Mouse (Mus musculus) heart, embryonic 10.5 days (tissue): ENCODE results near the gene Zmynd10. TPM values are rescaled to one million over a fixed set of nuclear protein-coding genes. Genes with fewer than 3 reads are reported as not detected.
A peak's percentile ranks its signal among the peaks of the same experiment; 100 is the strongest.

Experiments
- DNase-seq: peaks from one replicate; pipeline ENCODE4 v3.0.0-alpha.2; 2017; ENCODE audit warnings: low spot score
- H3K27ac ChIP-seq: fragments of 300-500 bp; sonication (generic); 2 replicates; pipeline ENCODE4 v1.5.1; 2016; ENCODE audit warnings: mild to moderate bottlenecking
- H3K27me3 ChIP-seq: fragments of 300-500 bp; sonication (generic); 2 replicates; pipeline ENCODE4 v1.6.1; 2016; ENCODE audit warnings: mild to moderate bottlenecking; ENCODE audit not compliant: poor library complexity, insufficient read depth, severe bottlenecking
- H3K36me3 ChIP-seq: fragments of 300-500 bp; sonication (generic); 2 replicates; pipeline ENCODE4 v1.6.1; 2016; ENCODE audit warnings: mild to moderate bottlenecking, moderate library complexity
- H3K4me1 ChIP-seq: fragments of 300-500 bp; sonication (generic); 2 replicates; pipeline ENCODE4 v1.6.1; 2016; ENCODE audit warnings: mild to moderate bottlenecking
- H3K4me3 ChIP-seq: fragments of 300-500 bp; sonication (generic); 2 replicates; pipeline ENCODE4 v1.5.1; 2016; ENCODE audit warnings: mild to moderate bottlenecking, moderate library complexity
- H3K9me3 ChIP-seq: fragments of 300-500 bp; sonication (generic); 2 replicates; pipeline ENCODE4 v1.6.1; 2016; ENCODE audit warnings: mild to moderate bottlenecking, moderate library complexity
- WGBS: fragments of 180-500 bp; shearing (Covaris S2); methylation state at CpG from one replicate; pipeline ENCODE4 v1.1.7; 2016; 5-methylcytosine and 5-hydroxymethylcytosine counted together
- polyA plus RNA-seq: library from polyadenylated mRNA; unstranded; fragments of >200 nt; fragmentation: Nextera tagmentation; extraction: Ambion mirVana; gene quantifications from 2 replicates; pipeline ENCODE4 v1.2.1, GENCODE M21; 2016

Gene Zmynd10
- polyA plus RNA-seq, 1 experiment from 2014 or later, result not detected

GRCm38 (mm10) chr9:107542352-107542686, 4.8 kb upstream of the Zmynd10 start:
- Histone ChIP-seq H3K4me3 (peak overlapping the region; percentile 78), H3K9me3 (no peaks in the 10 kb centered on the region), H3K27ac (peak overlapping the region; percentile 86), H3K4me1 (peaks cover 46% of the 10 kb centered on the region), H3K27me3 (0 out of 2 replicates have a peak, but pooled peaks cover under 1% of the 10 kb centered on the region), H3K36me3 (peaks cover 52% of the 10 kb centered on the region)
- 3% methylated on average over 11 of the region's 11 CpGs for WGBS
- no peak for DNase-seq

GRCm38 (mm10) chr9:107542721-107543120, 4.4 kb upstream of the Zmynd10 start:
- WGBS, result 46% methylated on average over 8 of the region's 8 CpGs
- Histone ChIP-seq H3K4me3 (peak overlapping the region; percentile 78), H3K4me1 (peaks cover 46% of the 10 kb centered on the region), H3K9me3 (no peaks in the 10 kb centered on the region), H3K27ac (peak overlapping the region; percentile 86), H3K27me3 (peaks cover 5% of the 10 kb centered on the region; the same call in 1 of the 2 replicates), H3K36me3 (peaks cover 48% of the 10 kb centered on the region)
- no peak for DNase-seq

- H3K4me3 ChIP-seq, result peak overlapping the region; percentile 78
- H3K4me1 ChIP-seq, result peaks cover 49% of the 10 kb centered on the region
- 85% methylated on average over 11 of the region's 11 CpGs for WGBS
Observed at GRCm38 (mm10) chr9:107543299-107543698, 3.8 kb upstream of the Zmynd10 start.

GRCm38 (mm10) chr9:107544196-107544700, 2.9 kb upstream of the Zmynd10 start:
- DNase-seq, result no peak
- Histone ChIP-seq H3K36me3 (peaks cover 33% of the 10 kb centered on the region), H3K4me3 (no peak overlapping the region), H3K27ac (no peak overlapping the region), H3K27me3 (peaks cover 20% of the 10 kb centered on the region), H3K9me3 (no peaks in the 10 kb centered on the region), H3K4me1 (peaks cover 49% of the 10 kb centered on the region)
- WGBS, result 92% methylated on average over 17 of the region's 17 CpGs

More at GRCm38 (mm10) chr9:107543299-107543698, 3.8 kb upstream of the Zmynd10 start:
- H3K27ac ChIP-seq, result peak overlapping the region; percentile 42
- peaks cover 43% of the 10 kb centered on the region for H3K36me3 ChIP-seq
- H3K9me3 ChIP-seq, result no peaks in the 10 kb centered on the region
- DNase-seq, result no peak
- peaks cover 10% of the 10 kb centered on the region; the same call in 1 of the 2 replicates for H3K27me3 ChIP-seq

- Histone ChIP-seq H3K9me3 (no peaks in the 10 kb centered on the region), H3K4me1 (peaks cover 52% of the 10 kb centered on the region)
Observed at GRCm38 (mm10) chr9:107544729-107545128, 2.4 kb upstream of the Zmynd10 start.

DNA sequence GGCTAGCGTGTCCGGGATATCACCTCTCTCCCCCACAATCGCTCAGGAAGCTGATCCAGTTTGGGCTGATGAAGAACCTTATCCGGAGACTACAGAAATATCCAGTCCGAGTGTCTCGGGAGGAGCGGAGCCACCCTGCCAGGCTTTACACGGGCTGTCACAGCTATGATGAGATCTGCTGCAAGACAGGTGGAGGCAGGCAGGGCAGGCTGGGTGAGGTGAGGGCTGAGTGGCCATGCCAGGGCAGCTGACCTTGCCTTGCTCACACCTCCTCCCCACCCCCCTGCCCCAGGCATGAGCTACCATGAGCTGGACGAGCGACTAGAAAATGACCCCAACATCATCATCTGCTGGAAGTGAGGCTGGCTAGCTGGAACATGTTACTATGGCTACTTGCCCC, 1.9 kb upstream of the Zmynd10 start:
- Histone ChIP-seq H3K4me1 (peaks cover 57% of the 10 kb centered on the region), H3K4me3 (no peak overlapping the region), H3K27ac (no peak overlapping the region), H3K27me3 (peaks cover 29% of the 10 kb centered on the region), H3K36me3 (peaks cover 24% of the 10 kb centered on the region), H3K9me3 (no peaks in the 10 kb centered on the region)
- 82% methylated on average over 10 of the region's 10 CpGs for WGBS
- DNase-seq, result no peak

More at GRCm38 (mm10) chr9:107544729-107545128, 2.4 kb upstream of the Zmynd10 start:
- Histone ChIP-seq H3K27ac (no peak overlapping the region), H3K4me3 (no peak overlapping the region), H3K27me3 (peaks cover 25% of the 10 kb centered on the region), H3K36me3 (peaks cover 28% of the 10 kb centered on the region)
- DNase-seq, result no peak
- WGBS, result 86% methylated on average over 12 of the region's 12 CpGs

DNA sequence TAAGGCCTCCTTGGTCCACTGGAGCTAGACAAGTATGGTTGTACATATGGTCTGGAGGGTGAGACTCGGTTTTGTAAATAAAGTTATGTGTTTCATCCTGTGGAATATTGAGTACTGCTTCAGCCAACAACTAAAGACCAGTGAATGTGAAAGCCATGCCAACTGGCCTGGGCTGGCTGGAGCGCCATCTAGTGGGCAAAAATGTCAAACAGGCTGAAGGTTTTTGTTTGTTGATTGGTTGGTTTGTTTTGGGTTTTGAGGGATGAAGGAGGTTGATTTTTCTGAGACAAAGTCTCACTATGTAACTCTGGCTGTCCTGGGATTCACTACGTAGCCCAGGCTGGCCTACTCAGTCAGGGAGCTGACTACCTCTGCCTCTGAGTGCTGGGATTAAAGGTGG, 1.5 kb upstream of the Zmynd10 start:
- WGBS, result 5% methylated on average over 3 of the region's 3 CpGs

DNA sequence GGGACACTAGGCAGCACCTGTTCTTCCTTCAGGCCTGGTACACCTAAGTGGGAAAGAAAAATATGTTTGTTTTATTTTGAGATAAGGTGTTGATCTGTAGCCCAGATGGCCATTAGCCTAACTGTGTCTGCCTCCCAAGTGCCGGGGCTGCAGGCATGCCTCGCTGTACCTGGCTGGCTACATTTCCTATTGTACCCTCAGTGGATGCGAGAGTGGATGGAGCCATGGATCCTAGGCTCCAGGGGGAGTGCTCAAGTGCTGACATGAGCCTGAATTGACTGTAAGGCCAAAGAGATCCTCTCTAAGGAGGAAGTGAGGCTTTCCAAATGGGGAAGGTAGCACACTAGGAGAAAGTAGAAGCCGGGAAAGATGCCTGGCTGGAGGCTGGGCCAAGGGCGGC, 859 bp downstream of the Zmynd10 start:
- WGBS, result 73% methylated on average over 5 of the region's 5 CpGs
- peaks cover 22% of the 10 kb centered on the region for H3K36me3 ChIP-seq
- H3K4me1 ChIP-seq, result peaks cover 63% of the 10 kb centered on the region
- H3K27ac ChIP-seq, result no peak overlapping the region
- no peak overlapping the region for H3K4me3 ChIP-seq
- peaks cover 52% of the 10 kb centered on the region for H3K27me3 ChIP-seq
- no peaks in the 10 kb centered on the region for H3K9me3 ChIP-seq
- no peak for DNase-seq

More for the DNA sequence above, 1.5 kb upstream of the Zmynd10 start:
- Histone ChIP-seq H3K4me1 (peaks cover 60% of the 10 kb centered on the region), H3K27me3 (peaks cover 33% of the 10 kb centered on the region), H3K27ac (no peak overlapping the region), H3K4me3 (no peak overlapping the region), H3K9me3 (no peaks in the 10 kb centered on the region), H3K36me3 (peaks cover 22% of the 10 kb centered on the region)
- DNase-seq, result peak; percentile 88

GRCm38 (mm10) chr9:107548820-107549219, 1.7 kb downstream of the Zmynd10 start:
- H3K4me1 ChIP-seq, result peaks cover 67% of the 10 kb centered on the region
- H3K36me3 ChIP-seq, result peaks cover 16% of the 10 kb centered on the region
- DNase-seq, result no peak
- no peak overlapping the region for H3K4me3 ChIP-seq
- 83% methylated on average over 10 of the region's 10 CpGs for WGBS
- H3K27me3 ChIP-seq, result peaks cover 53% of the 10 kb centered on the region
- H3K27ac ChIP-seq, result no peak overlapping the region
- H3K9me3 ChIP-seq, result no peaks in the 10 kb centered on the region

- no peak for DNase-seq
- H3K27ac ChIP-seq, result no peak overlapping the region
- H3K4me1 ChIP-seq, result peaks cover 74% of the 10 kb centered on the region
- H3K27me3 ChIP-seq, result peaks cover 53% of the 10 kb centered on the region
- no peak overlapping the region for H3K4me3 ChIP-seq
- 76% methylated on average over 20 of the region's 20 CpGs for WGBS
- H3K9me3 ChIP-seq, result no peaks in the 10 kb centered on the region
- peaks cover 9% of the 10 kb centered on the region for H3K36me3 ChIP-seq
Observed at GRCm38 (mm10) chr9:107549297-107550074, 2.4 kb downstream of the Zmynd10 start.

DNA sequence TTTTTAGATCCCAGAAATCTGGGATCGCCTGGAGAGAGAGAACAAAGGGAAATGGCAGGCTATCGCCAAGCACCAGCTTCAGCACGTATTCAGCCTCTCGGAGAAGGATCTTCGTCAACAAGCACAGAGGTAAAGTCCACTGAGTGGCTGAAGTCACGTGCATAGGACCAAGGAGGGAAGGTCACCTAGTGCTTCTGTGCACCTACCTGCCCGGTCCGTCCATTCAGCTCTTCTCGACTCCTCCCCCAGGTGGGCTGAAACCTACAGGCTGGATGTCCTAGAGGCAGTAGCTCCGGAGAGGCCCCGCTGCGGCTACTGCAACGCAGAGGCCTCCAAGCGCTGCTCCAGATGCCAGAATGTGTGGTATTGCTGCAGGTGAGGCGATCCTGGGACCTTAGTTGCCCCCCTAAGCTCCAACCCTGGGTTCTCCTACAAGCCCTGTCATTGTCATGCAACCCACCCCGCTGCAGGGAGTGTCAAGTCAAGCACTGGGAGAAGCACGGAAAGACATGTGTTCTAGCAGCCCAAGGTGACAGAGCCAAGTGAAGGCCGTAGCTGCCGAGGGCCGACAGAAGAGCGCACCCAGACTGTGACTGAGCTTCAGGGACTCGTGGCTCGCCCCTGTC, 3.5 kb downstream of the Zmynd10 start:
- no peaks in the 10 kb centered on the region; the same call in 1 of the 2 replicates for H3K36me3 ChIP-seq
- H3K4me1 ChIP-seq, result peaks cover 70% of the 10 kb centered on the region
- H3K27me3 ChIP-seq, result peaks cover 53% of the 10 kb centered on the region
- no peak for DNase-seq
- 25% methylated on average over 23 of the region's 23 CpGs for WGBS
- H3K9me3 ChIP-seq, result no peaks in the 10 kb centered on the region
- peak overlapping the region; percentile 70 for H3K4me3 ChIP-seq
- peak overlapping the region; percentile 87 for H3K27ac ChIP-seq

DNA sequence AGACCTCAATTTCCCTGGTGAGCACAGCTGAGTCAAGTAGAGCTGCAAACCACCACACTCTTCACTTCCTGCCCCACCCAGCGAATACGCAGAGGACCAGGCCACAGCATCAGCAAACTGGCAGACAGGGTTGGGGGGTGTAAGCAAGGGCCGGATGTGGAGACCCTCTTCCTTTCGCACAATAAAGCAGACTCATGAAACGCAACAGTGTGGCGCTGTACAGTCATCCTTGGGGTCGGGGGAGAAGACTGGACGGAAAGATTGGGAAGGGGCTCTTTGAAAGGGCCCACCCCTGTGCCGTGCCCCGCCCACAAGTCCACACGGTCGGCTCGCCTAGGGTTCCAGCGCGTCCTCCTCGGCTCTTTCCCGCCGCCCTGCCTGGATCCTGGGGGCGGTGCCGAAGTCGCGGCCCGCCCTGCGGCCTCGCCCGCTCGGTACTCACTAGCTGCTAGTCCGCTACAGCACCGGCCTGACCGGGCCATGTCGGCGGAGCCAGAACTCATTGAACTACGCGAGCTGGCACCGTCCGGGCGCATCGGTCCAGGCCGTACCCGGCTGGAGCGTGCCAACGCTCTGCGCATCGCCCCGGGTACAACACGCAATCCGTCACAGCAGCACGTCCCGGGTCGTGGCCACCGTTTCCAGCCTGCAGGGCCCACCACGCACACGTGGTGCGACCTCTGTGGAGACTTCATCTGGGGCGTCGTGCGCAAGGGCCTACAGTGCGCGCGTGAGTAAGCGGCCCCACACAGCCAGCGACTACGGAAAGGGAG, 4.2 kb downstream of the Zmynd10 start, which contains the start of gene Rassf1:
Gene Rassf1, plus strand, starts transcription at position 439 of the 773 bp plus-strand sequence.
- H3K9me3 ChIP-seq, result no peaks in the 10 kb centered on the region
- peak; percentile 88 for DNase-seq
- peak within 1 kb of the TSS; percentile 70 for H3K4me3 ChIP-seq
- H3K4me1 ChIP-seq, result peaks cover 73% of the 10 kb centered on the region
- peak within 1 kb of the TSS; percentile 87 for H3K27ac ChIP-seq
- peaks cover 2% of the 10 kb centered on the region for H3K36me3 ChIP-seq
- WGBS, result under 1% methylated on average over 63 of the region's 63 CpGs
- H3K27me3 ChIP-seq, result peaks cover 53% of the 10 kb centered on the region
